Mouse (Mus musculus): ENCODE measurements around the gene Xxylt1.

Gene Xxylt1

GRCm38 (mm10) chr16:30988225-30988624 is 93.0 kb downstream of the Xxylt1 start:
- no peak for DNase-seq (ENCODE audit: low spot score)

- no peak for DNase-seq (ENCODE audit: low spot score)
Measured at GRCm38 (mm10) chr16:30987684-30988083, 93.5 kb downstream of the Xxylt1 start.

- DNase-seq (ENCODE audit: low spot score) = no peak
Measured at GRCm38 (mm10) chr16:30984826-30985545, 96.2 kb downstream of the Xxylt1 start.

GRCm38 (mm10) chr16:30984101-30984500 is 97.1 kb downstream of the Xxylt1 start:
- DNase-seq (ENCODE audit: low spot score) = no peak

- DNase-seq (ENCODE audit: low spot score) = no peak
Measured at GRCm38 (mm10) chr16:30983699-30984098, 97.5 kb downstream of the Xxylt1 start.

- no peak for DNase-seq (ENCODE audit: low spot score)
Measured at GRCm38 (mm10) chr16:30983281-30983680, 98.0 kb downstream of the Xxylt1 start.

- DNase-seq (ENCODE audit: low spot score) = no peak
Measured at GRCm38 (mm10) chr16:30981345-30981744, 99.9 kb downstream of the Xxylt1 start.

GRCm38 (mm10) chr16:30979905-30980304 is 101.3 kb downstream of the Xxylt1 start:
- no peak for DNase-seq (ENCODE audit: low spot score)

GRCm38 (mm10) chr16:30977728-30978127 is 103.5 kb downstream of the Xxylt1 start:
- no peak for DNase-seq (ENCODE audit: low spot score)

- DNase-seq (ENCODE audit: low spot score) = peak; percentile 89
Measured at GRCm38 (mm10) chr16:30977186-30977585, 104.0 kb downstream of the Xxylt1 start.

- DNase-seq (ENCODE audit: low spot score) = no peak
Measured at GRCm38 (mm10) chr16:30974549-30974948, 106.7 kb downstream of the Xxylt1 start.

GRCm38 (mm10) chr16:30973416-30973815 is 107.8 kb downstream of the Xxylt1 start:
- DNase-seq (ENCODE audit: low spot score) = no peak

- DNase-seq (ENCODE audit: low spot score) = no peak
Measured at GRCm38 (mm10) chr16:30971950-30972541, 109.2 kb downstream of the Xxylt1 start.

GRCm38 (mm10) chr16:30969266-30970064 is 111.8 kb downstream of the Xxylt1 start:
- DNase-seq (ENCODE audit: low spot score) = peak; percentile 87

- no peak for DNase-seq (ENCODE audit: low spot score)
Measured at GRCm38 (mm10) chr16:30968402-30969151, 112.7 kb downstream of the Xxylt1 start.

GRCm38 (mm10) chr16:30966684-30967083 is 114.5 kb downstream of the Xxylt1 start:
- no peak for DNase-seq (ENCODE audit: low spot score)

- DNase-seq (ENCODE audit: low spot score) = no peak
Measured at GRCm38 (mm10) chr16:30964891-30965290, 116.3 kb downstream of the Xxylt1 start.

GRCm38 (mm10) chr16:30964411-30964810 is 116.8 kb downstream of the Xxylt1 start:
- no peak for DNase-seq (ENCODE audit: low spot score)

GRCm38 (mm10) chr16:30962515-30962914 is 118.7 kb downstream of the Xxylt1 start:
- no peak for DNase-seq (ENCODE audit: low spot score)

- no peak for DNase-seq (ENCODE audit: low spot score)
Measured at GRCm38 (mm10) chr16:30961176-30961575, 120.1 kb downstream of the Xxylt1 start.

- DNase-seq (ENCODE audit: low spot score) = no peak
Measured at GRCm38 (mm10) chr16:30960266-30960665, 121.0 kb downstream of the Xxylt1 start.

- DNase-seq (ENCODE audit: low spot score) = peak; percentile 55
Measured at GRCm38 (mm10) chr16:30959692-30960091, 121.5 kb downstream of the Xxylt1 start.

All from yolk sac, embryonic 10.5 days (tissue).